Mouse (Mus musculus) heart, postnatal 25 days (tissue): Measurements from ENCODE around the gene Nfkbiz. TPM values are rescaled to one million over a fixed set of nuclear protein-coding genes. Genes with fewer than 3 reads are reported as not detected.
"Not testable (repeated sequence)": the region's sequence is repeated elsewhere in the genome, so short reads cannot be mapped to it uniquely, and the experiment has no call there.

Source experiments
- DNase-seq: peaks from one replicate; pipeline ENCODE4 v3.0.0; 2022; ENCODE audit warnings: low spot score
- intact Hi-C: fragments of 180-260 bp; cut with DNase I; formaldehyde crosslinking; loops from one replicate; pipeline ENCODE4 v1.15.1; 2025
- total RNA-seq, 2 experiments: library from RNA; stranded (reverse); gene quantifications; 2 replicates each; pipeline ENCODE4 v1.2.3; 2021

The Nfkbiz gene
- total RNA-seq, result 1 to 10 TPM; 2.2 to 2.3 TPM

DNA sequence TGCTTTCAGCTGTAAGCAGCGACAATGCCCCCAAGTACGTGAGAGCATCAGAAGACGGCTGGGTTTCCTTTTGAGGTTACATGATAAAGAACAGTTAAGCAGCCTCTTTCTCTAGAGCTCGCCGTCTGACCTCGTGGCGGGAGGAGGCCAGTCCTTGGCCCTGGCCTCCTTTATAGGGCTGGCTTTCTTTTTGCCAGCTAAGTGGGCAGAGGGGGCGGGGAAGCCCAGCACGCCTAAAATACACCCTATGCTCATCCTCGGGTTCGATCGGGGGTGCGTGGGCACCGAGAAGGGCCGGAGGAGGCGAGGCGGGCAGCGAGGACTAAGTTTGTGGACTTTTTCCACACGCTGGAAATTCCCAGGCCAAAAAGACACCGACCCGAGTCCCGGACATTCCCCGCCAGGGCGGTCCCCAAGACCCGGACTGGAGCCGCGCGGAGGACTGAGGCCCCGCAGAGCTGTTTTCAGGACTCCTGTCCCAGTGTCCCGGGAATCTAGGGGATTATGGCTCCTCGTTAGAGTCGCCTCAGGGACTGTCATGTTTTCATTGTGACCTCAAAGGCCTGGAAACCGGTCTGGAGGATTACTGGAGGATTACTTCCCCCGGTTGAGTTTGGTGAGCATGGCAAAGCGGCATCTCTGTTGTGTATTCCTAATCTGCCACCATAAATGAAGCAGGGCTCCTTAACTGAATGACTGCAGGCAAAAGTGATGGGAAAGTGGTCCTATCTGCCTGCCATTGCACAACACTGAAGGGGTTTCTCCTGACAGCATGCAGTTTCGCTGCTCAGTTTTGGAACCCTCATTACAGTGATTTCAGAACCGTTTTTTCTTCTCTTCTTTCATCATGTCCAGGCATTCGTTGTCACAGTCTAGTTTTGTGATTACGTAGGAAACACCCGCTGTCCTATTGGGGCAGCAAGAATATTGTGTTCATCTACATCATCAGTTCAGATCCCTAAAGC is at the start of gene Nfkbiz:
Nfkbiz (minus strand) TSS at position 390 of the 965 bp plus-strand sequence.
- intact Hi-C loops, result loop anchor here (2.0 kb wide), 1 partner anchor 16 kb away; no protein-coding TSS in a partner anchor
- peak; percentile 84 for DNase-seq

DNA sequence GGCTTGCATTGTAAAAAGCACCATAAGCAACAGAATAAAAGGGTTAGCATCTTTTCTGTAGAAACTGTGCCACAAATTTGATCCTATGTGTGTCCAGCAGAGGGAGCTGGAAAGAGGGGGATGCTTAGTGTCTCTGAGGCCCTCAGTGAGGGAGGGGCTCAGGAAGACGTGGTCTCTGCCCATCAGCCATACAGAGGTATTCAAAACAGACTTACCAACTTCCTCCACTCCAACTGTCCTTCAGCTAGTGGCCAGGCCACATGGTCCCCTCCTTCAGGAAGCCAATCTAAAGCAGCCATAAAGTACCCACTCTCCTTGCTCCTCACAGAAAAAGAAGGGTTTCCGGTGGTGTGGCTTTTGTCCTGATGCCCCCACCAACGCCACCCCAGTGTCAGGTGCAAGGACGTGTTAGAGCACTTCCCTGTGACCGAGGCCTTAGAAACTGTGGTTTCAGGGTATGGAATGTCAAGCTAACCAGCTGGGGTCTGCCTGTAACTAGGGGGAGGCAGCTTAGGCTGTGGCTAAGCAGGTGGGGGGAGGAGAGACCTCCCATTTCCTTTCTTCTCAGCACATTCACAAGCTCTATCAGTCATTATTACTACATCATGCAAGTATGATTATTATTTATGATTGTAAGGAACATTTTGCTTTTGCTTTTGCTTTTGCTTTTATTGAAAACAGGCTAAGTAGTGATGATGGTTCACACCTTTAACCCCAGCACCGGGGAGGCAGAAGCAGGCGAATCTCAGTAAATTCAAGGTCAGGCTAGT is 49.3 kb upstream of the Nfkbiz start:
- DNase-seq, result no peak
- intact Hi-C loops, result no loop called here

GRCm38 (mm10) chr16:55884246-55884645 is 45.5 kb upstream of the Nfkbiz start:
- DNase-seq, result no peak
- intact Hi-C loops, result no loop called here

GRCm38 (mm10) chr16:55876025-55876424 is 37.3 kb upstream of the Nfkbiz start:
- intact Hi-C loops, result no loop called here
- no peak for DNase-seq

GRCm38 (mm10) chr16:55863832-55864231 is 25.1 kb upstream of the Nfkbiz start:
- no peak for DNase-seq
- intact Hi-C loops, result no loop called here

GRCm38 (mm10) chr16:55863149-55863815 is 24.6 kb upstream of the Nfkbiz start:
- peak; percentile 11 for DNase-seq
- intact Hi-C loops, result no loop called here

DNA sequence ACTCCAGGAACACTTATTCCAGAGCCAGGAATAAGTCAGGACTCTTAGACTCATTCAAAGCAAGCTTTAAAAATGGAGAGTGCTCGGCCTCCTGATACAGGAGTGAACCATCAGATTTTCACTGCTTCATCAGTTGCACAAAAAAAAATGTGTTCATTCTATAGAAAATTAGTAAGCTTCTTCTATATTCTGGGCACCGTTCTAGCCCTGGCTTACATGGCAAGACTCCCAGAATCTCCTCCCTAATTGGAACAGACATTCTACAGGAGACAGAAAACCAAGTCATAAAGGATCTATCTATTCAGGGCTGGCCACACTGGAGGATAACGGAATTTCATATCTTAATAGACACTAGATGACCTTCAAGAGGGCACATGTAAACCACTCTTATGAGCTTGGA is 22.4 kb upstream of the Nfkbiz start:
- intact Hi-C loops, result no loop called here

GRCm38 (mm10) chr16:55859421-55859820 is 20.7 kb upstream of the Nfkbiz start:
- intact Hi-C loops, DNase-seq: not testable (repeated sequence)

More for the DNA sequence above, 22.4 kb upstream of the Nfkbiz start:
- DNase-seq, result no peak

- intact Hi-C loops, result no loop called here
- no peak for DNase-seq
Observed at GRCm38 (mm10) chr16:55858465-55858864, 19.8 kb upstream of the Nfkbiz start.

DNA sequence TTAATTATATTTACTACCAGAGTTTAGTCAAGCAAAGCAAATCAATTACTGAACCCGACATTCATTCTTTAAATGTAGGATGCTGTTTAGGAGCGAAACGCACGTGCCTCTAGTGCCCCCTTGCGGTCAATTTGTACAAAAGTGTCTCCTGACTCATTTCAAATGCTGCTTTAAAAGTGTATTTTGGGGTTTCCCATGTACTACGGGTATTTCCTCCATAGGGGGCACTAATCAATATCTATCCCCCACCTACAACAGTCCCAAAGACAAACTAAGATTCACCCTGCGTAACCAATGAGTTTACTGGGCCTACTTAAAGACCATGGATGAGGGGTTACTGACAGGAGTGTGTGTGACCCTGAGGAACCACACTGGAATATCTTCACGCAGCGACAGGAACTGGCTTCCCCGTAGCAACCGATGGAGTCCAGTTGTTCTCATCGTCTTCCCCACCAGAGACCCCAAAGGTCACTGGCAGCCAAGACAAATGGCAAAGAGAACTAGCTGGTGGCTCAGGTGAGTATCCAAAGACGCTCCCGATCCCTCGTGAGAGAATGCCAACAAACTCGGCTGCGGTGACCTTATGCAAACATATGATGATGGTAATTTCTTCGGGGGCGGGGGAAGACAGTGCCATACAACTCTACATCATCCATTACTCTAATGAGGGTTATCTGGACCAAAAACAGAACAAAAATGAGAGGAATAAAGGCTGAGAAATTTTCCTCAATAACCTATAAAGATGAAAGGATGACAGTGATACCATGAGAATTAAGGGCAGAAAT is 14.4 kb upstream of the Nfkbiz start:
- DNase-seq, result no peak
- intact Hi-C loops, result loop anchor here (1.0 kb wide), 2 partner anchors 334 to 373 kb away; no protein-coding TSS in a partner anchor

- intact Hi-C loops, result no loop called here
- DNase-seq, result no peak
Observed at GRCm38 (mm10) chr16:55852515-55852914, 13.8 kb upstream of the Nfkbiz start.

GRCm38 (mm10) chr16:55850485-55850884 is 11.8 kb upstream of the Nfkbiz start:
- no peak for DNase-seq
- intact Hi-C loops, result no loop called here

- DNase-seq, result no peak
- intact Hi-C loops, result no loop called here
Observed at GRCm38 (mm10) chr16:55847679-55848078, 9.0 kb upstream of the Nfkbiz start.

- DNase-seq, result no peak
- intact Hi-C loops, result no loop called here
Observed at GRCm38 (mm10) chr16:55844847-55845246, 6.1 kb upstream of the Nfkbiz start.

GRCm38 (mm10) chr16:55843919-55844318 is 5.2 kb upstream of the Nfkbiz start:
- DNase-seq, result no peak
- intact Hi-C loops, result no loop called here

DNA sequence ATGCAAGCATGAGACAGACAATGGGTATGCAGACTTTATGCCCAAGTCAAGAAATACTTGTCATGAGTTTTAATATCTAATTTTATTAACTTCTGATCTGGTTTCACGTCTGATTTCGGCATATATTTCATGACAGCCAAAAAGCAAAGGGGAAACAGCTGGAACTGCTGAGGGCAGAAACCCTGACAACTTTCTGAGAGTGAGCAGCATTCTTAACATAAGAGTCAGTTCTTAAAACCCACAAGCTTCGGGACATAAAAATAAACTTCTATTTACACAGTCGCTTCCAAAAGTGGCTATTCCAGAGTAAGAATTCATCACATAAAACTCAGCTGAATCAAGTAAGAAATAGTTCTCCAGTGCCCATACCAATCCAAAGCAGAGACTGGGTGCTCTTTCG is 4.4 kb upstream of the Nfkbiz start:
- intact Hi-C loops, result no loop called here
- no peak for DNase-seq

- intact Hi-C loops, result no loop called here
- DNase-seq, result no peak
Observed at GRCm38 (mm10) chr16:55841506-55841905, 2.8 kb upstream of the Nfkbiz start.

DNA sequence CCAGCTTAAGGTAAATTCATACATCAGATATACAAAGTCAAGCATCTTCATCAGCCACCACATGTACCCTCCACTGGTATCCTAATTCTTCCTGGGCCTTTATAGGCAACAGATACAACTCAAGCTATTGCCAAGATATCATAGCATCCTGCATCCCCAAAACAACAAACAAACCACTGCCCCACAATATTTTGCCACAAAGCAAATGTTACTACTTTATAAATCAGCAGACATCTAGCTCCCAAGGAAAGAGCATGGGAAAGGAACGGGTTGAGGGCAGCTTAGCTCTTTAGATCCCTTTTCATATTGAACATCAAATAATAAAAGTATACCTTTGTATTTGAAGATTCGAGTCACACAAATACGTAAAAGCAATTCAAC is 580 bp downstream of the Nfkbiz start:
- intact Hi-C loops, result loop anchor here (2.0 kb wide), 1 partner anchor 15 kb away; no protein-coding TSS in a partner anchor
- no peak for DNase-seq

DNA sequence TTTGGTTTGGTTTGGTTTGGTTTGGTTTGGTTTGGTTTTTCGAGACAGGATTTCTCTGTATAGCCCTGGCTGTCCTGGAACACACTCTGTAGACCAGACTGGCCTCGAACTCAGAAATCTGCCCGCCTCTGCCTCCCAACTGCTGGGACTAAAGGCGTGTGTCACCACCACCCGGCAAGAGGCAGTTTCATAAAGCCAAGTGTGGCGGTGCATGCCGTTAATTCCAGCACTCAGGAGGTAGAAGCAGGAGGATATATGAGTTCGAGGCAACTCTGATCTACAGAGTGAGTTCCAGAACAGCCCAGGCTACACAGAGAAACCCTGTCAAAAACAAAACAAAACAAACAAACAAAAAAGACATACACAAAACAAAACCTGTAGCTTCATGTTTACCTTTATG is 1.0 kb downstream of the Nfkbiz start:
- DNase-seq, result not testable (repeated sequence)
- intact Hi-C loops, result loop anchor here (2.0 kb wide), 1 partner anchor 15 kb away; no protein-coding TSS in a partner anchor
